Mouse (Mus musculus) intestine, postnatal 0 days (tissue): ENCODE measurements at regions not wholly inside any gene's neighbourhood (a gene's known extent, or its start where the extent isn't known, plus 50 kb on each side); places are given as distances from the start of the nearest gene placed in this dataset.

Experiments used
- ATAC-seq: fragments of 200-750 bp; cut with Nextera tagmentation; 2 replicates; pipeline ENCODE4 v1.8.0; 2017; ENCODE audit warnings: mild to moderate bottlenecking, moderate TSS enrichment, moderate library complexity
- H3K27ac ChIP-seq: fragments of 300-500 bp; sonication (generic); 2 replicates; pipeline ENCODE4 v1.5.1; 2014; ENCODE audit warnings: mild to moderate bottlenecking, low read depth, low read length, moderate library complexity
- H3K27me3 ChIP-seq: fragments of 300-500 bp; sonication (generic); replicated peaks from 2 replicates; pipeline ENCODE4 v1.6.1; 2014; ENCODE audit warnings: low read length, mixed read lengths; ENCODE audit not compliant: control insufficient read depth, insufficient read depth
- H3K36me3 ChIP-seq: fragments of 300-500 bp; sonication (generic); 2 replicates; pipeline ENCODE4 v1.6.1; 2014; ENCODE audit warnings: mild to moderate bottlenecking, moderate library complexity; ENCODE audit not compliant: control insufficient read depth, insufficient read depth
- H3K4me1 ChIP-seq: fragments of 300-500 bp; sonication (generic); replicated peaks from 2 replicates; pipeline ENCODE4 v1.6.1; 2014; ENCODE audit warnings: antibody characterized with exemption, low read length, mixed read lengths; ENCODE audit not compliant: control insufficient read depth, insufficient read depth
- H3K4me2 ChIP-seq: fragments of 300-500 bp; sonication (generic); replicated peaks from 2 replicates; pipeline ENCODE4 v1.6.1; 2014; ENCODE audit warnings: low read depth, mild to moderate bottlenecking, moderate library complexity
- H3K4me3 ChIP-seq: fragments of 300-500 bp; sonication (generic); 2 replicates; pipeline ENCODE4 v1.5.1; 2014; ENCODE audit warnings: low read depth, low read length
- H3K9ac ChIP-seq: fragments of 300-500 bp; sonication (generic); 2 replicates; pipeline ENCODE4 v1.6.1; 2014; ENCODE audit warnings: mild to moderate bottlenecking, low read depth, low read length
- H3K9me3 ChIP-seq: fragments of 300-500 bp; sonication (generic); 2 replicates; pipeline ENCODE4 v1.6.1; 2016; ENCODE audit warnings: mixed run types; ENCODE audit not compliant: control insufficient read depth
- CTCF ChIP-seq: sonication (generic); IDR thresholded peaks from 2 replicates; pipeline ENCODE4 v1.5.1; 2016; ENCODE audit warnings: low read depth, mild to moderate bottlenecking, control low read depth, antibody characterized with exemption, moderate library complexity
- WGBS: fragments of 180-500 bp; shearing (Covaris S2); extraction: QIAGEN DNeasy Blood & Tissue Kit; methylation state at CpG from one replicate; pipeline ENCODE4 v1.1.7; 2014; 5-methylcytosine and 5-hydroxymethylcytosine counted together

DNA sequence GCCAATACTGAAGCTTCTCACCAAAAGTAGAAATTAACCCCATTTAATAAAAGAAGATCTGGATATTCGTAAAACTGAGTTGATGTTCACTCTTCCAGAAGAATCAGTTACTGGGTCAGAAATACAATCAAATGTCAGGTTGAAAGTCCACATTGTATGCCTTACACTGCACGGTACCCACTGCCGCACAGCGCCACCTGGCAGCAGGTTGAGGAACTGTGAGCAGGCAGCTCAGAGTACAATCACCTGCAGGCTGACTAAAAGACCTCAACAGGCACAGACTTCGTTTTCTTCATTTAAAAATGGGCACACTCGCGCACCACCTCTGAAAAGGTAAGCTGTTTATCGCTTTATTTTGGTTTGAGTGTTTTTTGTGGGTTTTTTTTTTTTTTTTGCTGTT is 341.8 kb upstream of the Mms22l start:
- WGBS = 14% methylated on average over 8 of the region's 8 CpGs
- ATAC-seq = peak; percentile 43; the same call in 1 of the 2 replicates
- no peak overlapping the region for H3K27ac ChIP-seq
- H3K9me3 ChIP-seq = no peaks in the 10 kb centered on the region
- no peaks in the 10 kb centered on the region for H3K36me3 ChIP-seq
- H3K9ac ChIP-seq = no peak overlapping the region
- TF ChIP-seq CTCF = peak; percentile 84
- no peak overlapping the region for H3K4me2 ChIP-seq
- no peaks in the 10 kb centered on the region for H3K4me1 ChIP-seq
- no peak overlapping the region for H3K4me3 ChIP-seq
- H3K27me3 ChIP-seq = no peaks in the 10 kb centered on the region

DNA sequence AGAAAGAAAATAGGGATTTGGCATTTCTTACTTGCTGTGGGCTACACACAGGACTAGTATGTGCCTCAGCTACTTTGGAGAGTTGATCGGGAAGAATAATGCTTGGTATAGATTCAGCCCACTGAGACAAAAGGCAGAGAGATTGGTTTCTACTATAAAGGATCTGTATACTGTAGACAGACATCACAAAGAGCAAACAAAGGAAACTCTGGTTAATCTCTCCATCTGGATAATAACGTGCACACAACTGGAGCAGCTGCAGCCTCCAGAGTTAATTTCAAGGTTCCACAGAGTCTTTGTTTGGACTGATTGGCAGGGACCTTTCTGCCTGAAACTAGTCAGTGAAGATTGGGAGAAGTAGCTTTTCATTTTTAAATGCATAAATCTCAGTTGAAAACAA is 322.5 kb upstream of the Mms22l start:
- no peak for ATAC-seq
- Histone ChIP-seq H3K4me3 (no peak overlapping the region), H3K27ac (no peak overlapping the region), H3K9ac (no peak overlapping the region), H3K9me3 (0 out of 2 replicates have a peak, but pooled peaks cover 4% of the 10 kb centered on the region), H3K36me3 (no peaks in the 10 kb centered on the region), H3K4me1 (no peaks in the 10 kb centered on the region), H3K4me2 (no peak overlapping the region), H3K27me3 (no peaks in the 10 kb centered on the region)
- TF ChIP-seq CTCF = no peak
- 49% methylated on average over 2 of the region's 2 CpGs for WGBS

DNA sequence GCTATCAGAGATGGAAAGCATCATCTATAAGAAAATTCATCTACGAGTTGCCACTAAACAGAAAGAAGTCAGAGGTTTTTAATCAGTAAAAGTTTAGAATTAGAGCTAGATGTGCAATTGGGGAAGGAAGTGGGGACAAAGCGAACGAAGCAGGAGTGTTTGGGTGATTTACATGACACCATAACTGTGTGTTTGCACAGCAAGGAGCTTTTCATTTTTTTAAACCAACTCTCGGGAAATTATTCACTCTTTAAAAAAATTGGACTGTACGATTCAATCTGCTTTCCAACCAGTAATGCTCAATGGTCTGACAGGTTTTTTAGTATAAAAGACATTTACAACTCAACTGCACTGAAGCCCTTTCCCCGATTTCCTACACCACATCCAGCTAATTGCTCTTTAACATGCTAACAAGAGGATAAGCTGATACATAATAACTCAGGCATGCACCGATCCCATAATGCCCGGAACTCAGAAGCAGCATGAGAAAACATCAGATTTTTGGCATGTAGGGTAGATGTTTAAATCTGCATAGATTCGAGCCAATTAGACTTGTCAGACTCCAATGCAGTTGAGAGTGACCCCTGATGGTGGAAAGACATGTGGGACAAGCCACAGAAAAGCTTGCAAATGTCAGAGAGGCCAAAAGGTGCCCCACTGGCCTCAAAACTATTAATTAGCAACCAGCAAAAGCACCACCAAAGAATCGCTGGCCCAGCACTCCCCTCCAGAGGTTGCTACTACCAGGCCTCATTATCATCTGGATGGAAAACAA is 282.8 kb upstream of the Mms22l start:
- 66% methylated on average over 10 of the region's 10 CpGs for WGBS

DNA sequence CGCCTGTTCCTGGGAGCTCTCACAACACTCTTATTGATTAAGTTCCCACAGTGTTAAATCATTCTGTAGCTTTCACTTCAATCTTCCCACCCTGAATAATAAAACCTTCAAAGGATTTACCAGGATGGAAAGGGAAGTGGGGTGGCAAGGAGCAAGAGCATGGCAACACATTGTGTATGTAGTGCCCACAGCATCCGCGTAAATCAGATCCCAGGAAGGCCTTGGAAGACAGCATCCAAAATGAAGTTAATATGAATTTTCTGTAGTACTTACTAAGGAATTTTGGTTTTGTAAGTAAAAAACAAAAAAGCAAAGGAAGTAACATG is 282.3 kb upstream of the Mms22l start:
- Histone ChIP-seq H3K4me2 (no peak overlapping the region), H3K4me3 (no peak overlapping the region), H3K36me3 (no peaks in the 10 kb centered on the region), H3K9ac (no peak overlapping the region), H3K4me1 (no peaks in the 10 kb centered on the region), H3K9me3 (no peaks in the 10 kb centered on the region), H3K27me3 (no peaks in the 10 kb centered on the region), H3K27ac (no peak overlapping the region)
- 76% methylated on average over 3 of the region's 3 CpGs for WGBS
- ATAC-seq = no peak
- no peak for TF ChIP-seq CTCF

More for the DNA sequence above, 282.8 kb upstream of the Mms22l start:
- H3K36me3 ChIP-seq = no peaks in the 10 kb centered on the region
- H3K9ac ChIP-seq = no peak overlapping the region
- no peak overlapping the region for H3K4me2 ChIP-seq
- no peaks in the 10 kb centered on the region for H3K27me3 ChIP-seq
- no peak overlapping the region for H3K27ac ChIP-seq
- no peaks in the 10 kb centered on the region for H3K4me1 ChIP-seq
- no peak for TF ChIP-seq CTCF
- ATAC-seq = no peak
- no peaks in the 10 kb centered on the region for H3K9me3 ChIP-seq
- H3K4me3 ChIP-seq = no peak overlapping the region

DNA sequence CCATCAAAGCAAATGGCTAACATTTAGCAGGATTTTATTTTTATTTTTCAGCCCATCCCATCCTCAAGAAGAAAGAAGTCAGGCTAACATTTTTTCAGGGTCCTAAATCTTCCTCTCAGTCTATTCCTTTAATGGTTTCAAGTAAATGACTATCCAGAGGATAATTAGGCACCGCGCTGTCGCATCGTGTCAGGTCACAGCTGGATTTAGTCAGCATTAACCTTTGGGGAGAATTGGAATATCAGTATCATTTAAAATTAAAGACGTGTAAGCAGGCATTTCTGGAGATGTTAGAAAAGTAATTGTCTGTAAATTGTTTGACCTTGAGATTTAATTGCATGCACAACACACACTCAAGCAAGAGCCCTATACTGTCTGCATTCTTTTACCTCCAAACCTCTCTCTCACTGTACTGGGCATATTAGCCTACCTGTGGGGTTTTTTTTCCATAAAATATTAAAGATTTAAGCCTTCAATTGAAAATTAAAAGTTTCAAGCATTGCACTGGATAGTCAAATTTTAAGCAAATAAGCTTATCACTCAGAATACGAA is 277.8 kb upstream of the Mms22l start:
- Histone ChIP-seq H3K4me2 (no peak overlapping the region), H3K27ac (no peak overlapping the region), H3K4me3 (no peak overlapping the region), H3K4me1 (no peaks in the 10 kb centered on the region), H3K36me3 (no peaks in the 10 kb centered on the region), H3K9me3 (no peaks in the 10 kb centered on the region), H3K27me3 (no peaks in the 10 kb centered on the region), H3K9ac (no peak overlapping the region)
- no peak for TF ChIP-seq CTCF
- no peak for ATAC-seq
- WGBS = 74% methylated on average over 6 of the region's 6 CpGs

DNA sequence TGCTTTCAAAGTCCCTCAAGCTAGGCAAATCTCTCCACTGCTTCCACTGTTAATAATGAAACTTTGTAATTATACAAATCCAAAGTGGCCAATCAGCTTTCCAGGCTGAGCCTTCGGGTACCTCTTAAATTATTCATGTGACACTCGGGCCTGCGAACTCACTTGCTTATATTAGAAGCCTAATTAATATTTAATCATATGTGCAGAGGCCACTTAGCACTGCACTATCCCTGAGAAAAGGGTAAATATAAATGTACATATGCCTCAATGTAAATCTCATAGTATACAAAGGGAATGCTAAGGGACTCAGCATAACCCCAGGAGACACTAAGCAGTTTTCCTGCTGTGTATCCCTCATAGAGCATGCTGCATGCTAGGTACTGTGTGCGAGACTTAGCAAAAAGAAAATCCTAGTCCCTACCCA is 277.2 kb upstream of the Mms22l start:
- Histone ChIP-seq H3K4me1 (no peaks in the 10 kb centered on the region), H3K36me3 (no peaks in the 10 kb centered on the region), H3K27ac (no peak overlapping the region), H3K9me3 (no peaks in the 10 kb centered on the region), H3K9ac (no peak overlapping the region), H3K27me3 (no peaks in the 10 kb centered on the region), H3K4me2 (no peak overlapping the region), H3K4me3 (no peak overlapping the region)
- TF ChIP-seq CTCF = no peak
- no peak for ATAC-seq
- 73% methylated on average over 4 of the region's 4 CpGs for WGBS
